Mouse (Mus musculus) monocyte, adult 2 months (primary cell): ENCODE results near the gene Vamp1.

ENCODE experiments used
- DNase-seq, 2 experiments: peaks; one replicate each; pipeline ENCODE4 v3.0.0; 2022; ENCODE audit warnings: low spot score in 2 of 2, low read depth in 1 of 2

Gene Vamp1

DNA sequence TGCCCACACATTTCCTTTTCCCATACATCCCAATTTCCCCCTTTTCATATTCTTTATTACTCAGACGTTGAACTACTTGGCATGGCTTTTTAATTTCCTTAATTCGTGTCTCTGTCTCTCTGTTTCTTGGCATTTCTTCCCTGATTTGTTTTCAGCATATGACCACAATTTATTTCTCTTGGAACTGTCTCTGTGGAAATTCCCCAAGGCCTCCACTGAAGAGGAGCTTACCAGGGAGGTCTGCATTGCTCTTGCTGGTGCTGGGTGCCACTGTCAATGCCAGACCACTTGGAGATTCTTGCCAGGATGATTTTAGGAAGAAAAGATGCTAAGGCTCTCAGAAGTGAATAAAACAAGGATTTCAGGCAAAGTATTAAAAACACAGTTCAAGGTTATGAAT is 2.7 kb upstream of the Vamp1 start:
- DNase-seq: no peak

DNA sequence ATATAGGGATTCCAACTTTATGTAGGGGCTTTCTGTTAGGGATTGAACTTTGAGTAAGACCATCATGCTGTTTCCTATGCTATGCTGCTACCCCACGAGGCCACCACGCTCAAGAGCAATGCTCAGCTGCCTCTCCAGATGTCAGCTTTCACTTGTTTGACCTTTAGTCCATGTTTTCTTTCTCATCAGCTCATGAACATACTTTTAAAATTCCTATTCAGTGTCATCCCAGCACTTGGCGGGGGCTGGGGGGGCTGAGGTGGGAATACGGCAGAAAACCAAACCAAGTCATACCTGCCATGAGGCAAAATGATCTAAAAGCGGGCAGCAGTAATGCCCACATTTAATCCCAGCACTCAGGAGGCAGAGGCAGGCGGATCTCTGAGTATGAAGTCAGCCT is 2.2 kb upstream of the Vamp1 start:
- DNase-seq: no peak

DNA sequence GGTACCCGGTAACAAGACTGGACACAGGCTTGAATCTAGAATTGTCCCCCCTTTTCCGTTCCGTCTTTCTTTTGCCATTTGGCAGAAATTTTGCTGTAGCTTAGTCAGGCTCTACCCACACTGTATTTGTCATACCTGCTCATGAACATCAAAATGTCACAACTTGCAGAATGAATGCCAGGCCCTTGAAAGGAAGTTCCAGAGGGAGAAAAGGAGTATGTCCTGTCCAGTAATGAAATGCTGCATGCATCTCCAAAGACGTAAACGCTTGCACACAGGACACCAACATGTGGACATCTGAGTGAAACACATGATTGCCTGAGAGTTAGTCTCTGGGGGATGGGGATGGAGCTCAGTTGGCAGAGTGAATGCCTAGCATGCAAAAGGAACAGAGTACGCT is 1.6 kb upstream of the Vamp1 start:
- DNase-seq: no peak

DNA sequence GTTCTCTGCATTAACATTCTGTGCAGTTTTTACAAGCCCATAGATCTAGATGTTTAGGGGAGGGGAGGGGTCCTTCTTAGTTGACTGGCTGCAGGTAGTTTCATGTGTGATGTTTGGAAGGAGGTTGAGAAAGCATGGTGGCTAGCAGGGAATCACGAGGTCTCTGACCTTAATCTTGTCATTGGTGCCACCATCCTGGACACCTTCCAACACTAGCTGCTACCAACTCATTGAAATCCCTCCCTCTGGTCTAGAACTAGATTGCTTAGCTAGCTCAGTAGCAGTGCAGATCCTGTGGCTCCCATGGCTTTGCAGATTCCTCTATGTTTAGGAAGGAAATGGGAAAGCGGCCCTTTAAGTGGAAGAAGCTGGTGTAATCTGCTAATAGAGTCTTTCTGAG is 1.5 kb downstream of the Vamp1 start:
- DNase-seq: no peak

DNA sequence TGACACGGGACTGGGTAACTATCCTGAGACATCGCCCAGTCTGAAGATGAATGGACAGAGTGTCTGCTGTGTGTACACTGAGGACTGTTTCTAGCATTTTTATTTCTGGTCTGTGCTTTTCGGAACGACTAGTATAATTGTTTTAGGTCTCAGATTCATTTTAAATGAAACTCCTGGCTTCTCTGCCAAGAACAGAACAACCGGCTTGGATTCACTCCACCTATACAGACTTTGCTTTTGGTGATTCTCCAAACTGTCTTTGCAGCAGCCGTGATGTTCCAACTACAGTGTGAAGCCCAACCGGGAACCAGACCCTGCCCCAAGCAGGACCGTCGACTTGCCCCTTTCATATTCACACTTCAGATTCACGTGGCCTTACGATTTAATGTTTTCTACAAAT is 2.5 kb downstream of the Vamp1 start:
- DNase-seq: no peak

DNA sequence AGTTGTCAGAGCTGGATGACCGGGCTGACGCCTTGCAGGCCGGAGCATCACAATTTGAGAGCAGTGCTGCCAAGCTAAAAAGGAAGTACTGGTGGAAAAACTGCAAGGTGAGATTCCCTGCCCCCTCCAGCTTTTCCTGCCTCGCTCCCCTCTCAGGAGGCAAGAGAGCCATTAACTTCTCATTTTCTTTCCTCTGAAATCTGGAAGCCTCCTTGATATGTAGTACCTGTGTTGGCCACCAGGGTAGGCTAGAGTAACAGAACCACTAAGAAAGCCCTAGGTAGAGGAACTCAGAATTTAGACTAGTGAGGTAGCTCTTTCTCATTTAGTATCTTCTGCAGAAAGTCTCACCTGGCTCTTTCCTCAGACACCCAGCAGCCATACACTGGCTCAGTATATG is 3.6 kb downstream of the Vamp1 start:
- peak; percentile 42 to 60 for DNase-seq

DNA sequence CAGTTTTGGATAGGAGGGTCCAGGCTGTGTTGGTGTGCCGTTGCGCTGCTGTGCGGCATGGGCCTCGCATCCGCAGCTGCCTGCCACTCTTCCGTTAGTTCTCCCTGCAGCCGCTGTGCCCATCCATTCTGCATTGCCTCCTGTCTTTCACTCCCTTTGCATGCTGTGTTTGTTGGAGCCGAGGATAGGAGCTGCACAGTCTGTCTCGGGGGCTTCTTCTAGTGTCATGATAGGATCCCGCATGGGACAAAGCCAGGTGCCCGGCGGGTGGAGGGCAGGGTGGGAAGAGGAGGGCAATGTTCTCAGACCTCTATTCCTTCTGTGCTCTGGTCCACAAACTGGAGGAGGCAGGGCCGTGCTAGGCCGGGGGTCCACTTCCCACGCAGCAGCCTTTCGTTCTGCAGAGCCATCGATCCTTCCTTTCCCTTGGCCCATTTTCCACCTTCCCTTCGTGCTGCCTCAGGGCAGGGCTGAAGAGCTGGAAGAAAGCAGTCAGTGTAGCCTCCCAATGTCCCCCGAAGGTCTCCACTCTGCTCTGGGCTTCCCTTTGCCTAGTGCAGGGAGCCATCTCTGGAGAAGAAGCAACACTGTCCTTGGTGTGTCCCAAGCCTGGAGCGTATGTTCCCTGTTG is 5.9 kb downstream of the Vamp1 start:
- DNase-seq: no peak

DNA sequence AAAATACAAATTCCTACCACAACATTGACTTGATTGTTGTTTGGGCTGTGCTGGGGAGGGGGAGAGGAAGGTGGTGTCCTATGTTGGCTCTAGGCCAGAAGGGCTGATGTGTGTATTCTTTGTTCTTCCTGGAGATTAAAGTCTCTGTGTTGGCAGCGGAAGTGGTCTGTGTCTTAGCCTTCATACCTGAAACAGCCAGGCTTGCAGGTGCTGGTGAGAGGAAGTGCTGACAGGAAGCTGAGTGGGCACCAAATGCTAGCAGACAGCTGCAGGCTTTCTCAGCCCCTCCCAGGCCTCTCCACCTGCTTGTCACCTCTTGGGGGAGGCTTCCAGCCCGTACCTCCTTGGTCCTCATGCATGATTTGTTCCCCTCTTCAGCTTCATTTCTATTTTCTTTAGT is 6.8 kb downstream of the Vamp1 start:
- no peak for DNase-seq

DNA sequence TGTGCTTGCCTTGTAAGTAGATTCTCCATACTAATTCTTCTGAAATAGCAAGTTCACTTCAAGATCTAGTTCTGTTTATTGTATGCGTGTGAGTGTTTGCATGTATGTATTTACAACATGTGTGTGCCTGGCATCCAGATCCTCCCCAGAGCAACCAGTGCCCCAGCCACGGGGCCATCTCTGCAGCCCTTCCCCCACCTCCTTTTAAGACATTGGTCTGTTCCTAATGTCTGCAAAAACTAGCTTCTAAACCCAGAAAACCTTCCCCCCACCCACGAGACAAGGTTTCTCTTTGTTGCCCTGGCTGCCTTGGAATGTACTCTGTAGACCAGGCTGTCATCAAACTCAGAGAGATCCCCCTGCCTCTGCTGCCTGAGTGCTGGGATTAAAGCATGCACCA is 7.2 kb downstream of the Vamp1 start:
- no peak for DNase-seq

DNA sequence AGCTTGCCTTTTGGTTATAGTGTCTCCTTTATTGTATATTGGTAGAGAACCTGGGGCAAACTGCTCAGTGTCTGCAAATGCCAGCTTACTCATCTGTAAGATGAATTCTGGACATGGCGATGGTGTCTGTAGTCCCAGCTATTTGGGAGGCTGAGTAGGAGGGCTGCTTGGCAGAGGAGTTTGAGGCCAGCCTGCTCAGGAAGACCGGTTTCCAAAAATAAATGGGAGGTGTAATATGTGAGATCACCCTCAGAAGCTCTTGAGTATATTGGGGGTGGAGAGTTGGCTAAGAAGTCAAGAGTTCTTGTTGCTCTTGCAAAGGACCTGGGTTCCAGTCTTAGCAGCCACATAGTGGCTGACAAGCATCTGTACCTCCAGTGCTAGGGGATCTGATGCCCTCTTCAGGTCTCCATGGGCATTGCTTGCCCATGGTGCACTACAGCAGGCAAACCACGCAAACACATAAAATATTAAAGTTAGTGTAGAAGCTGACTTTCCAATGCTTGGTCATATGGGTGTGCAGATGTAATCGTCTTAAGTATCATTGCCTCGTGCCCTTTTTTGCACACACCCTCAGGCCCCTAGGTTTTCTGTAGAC is 10.3 kb downstream of the Vamp1 start:
- DNase-seq: no peak

DNA sequence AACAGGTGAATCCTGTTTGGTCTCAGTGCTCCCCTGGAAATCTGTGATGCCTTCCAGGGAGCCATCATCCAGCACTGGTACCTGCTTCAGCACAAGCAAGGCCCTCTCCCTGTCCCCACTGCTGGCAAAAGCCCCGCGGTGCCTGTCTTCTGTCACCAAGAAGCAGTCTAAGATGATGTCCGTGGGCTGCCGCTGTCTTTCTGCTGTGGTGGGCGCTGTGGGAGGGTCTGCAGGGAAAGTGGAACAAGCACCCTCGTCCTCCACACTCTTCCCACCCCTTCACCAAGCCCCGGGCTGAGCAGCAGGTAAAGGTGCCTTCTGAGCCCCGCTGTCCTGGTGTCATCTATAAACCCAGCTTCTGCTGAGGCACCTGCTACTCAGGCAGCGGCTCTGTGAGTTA is 15.2 kb downstream of the Vamp1 start:
- no peak for DNase-seq

DNA sequence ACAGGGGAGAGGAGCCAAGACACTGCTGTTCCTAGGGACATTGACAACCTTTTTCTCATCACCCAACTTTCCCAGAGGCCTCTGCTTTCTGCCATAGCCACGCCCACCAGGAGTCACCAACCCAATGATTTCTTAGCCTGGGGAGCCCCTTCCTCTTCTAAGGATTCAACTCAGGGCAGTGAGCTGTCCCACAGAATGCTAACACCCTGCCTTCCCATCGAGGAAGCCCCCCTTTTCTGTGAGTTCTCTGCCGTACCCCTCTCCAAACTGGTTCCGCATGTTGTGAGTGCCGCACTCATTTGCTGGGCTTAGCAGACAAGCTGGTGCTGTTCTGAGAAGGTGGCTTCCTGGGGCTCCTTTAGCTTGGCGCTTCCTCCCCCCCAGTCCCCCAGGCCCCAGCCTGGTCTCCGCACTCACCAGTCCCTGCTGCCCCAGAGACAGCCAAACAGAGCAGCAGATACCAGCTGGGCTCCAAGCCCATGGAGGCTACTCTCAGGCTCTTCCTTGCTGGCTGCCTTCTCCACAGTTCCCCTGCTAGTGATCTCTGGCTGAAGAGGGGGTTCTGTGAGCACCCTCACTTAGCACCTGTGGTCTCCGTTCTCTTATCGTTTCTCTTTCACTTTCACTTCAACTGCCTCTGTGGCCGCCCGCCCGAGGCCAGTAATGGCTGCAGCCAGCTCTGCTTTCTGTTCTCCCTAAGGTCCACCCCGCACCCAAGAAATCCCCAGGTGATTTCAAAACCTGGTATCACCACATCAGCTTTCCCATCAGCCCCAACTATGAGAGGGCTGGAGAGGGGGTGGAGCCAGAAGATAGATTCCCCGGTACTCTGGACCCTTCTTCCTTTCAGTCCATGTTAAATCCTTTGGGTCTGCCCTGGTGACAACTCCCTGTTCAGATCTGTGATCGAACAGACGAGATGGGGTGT is 16.0 kb downstream of the Vamp1 start, which contains the start of gene Tapbpl:
Tapbpl (minus strand) TSS at position 744 of the 928 bp plus-strand sequence.
- DNase-seq: peak in 1 of 2 experiments; percentile 39

DNA sequence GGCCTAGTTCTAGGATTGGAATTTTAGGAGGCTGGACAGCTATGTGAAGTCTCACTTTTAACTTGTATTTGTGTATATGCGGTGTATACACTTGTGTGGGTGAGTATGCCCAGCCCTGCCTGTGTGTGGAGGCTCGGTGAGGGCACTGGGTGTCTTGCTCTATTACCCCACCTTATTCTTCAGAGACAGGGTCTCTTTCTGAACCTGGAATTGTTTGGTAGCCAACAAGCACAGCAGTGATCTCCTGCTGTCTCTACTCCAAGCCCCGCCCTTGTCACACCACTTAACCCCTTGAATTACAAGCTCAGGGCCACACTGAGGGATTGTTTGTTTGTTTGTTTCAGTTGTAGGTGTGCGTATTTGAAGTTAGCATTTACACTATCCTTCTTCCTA is 16.7 kb downstream of the Vamp1 start:
- DNase-seq: no peak

DNA sequence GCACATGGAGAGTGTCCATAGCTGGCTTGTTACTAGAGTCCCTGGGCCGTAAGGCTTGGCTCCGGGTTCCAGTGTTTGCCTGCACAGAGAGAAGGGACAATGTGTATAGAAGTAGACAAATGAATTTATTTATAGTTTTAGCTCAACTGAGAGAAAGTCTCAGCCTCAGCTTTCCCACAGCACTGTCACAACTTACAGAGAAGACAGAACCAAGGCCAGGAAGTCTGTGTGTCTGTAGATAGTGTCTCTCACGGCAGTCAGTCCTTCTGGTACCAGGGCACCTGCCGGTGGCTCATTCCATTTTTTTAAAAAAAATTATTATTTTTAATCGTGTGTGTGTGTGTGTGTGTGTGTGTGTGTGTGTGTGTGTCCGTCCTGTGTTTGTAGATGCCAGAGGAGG is 17.2 kb downstream of the Vamp1 start:
- no peak for DNase-seq

DNA sequence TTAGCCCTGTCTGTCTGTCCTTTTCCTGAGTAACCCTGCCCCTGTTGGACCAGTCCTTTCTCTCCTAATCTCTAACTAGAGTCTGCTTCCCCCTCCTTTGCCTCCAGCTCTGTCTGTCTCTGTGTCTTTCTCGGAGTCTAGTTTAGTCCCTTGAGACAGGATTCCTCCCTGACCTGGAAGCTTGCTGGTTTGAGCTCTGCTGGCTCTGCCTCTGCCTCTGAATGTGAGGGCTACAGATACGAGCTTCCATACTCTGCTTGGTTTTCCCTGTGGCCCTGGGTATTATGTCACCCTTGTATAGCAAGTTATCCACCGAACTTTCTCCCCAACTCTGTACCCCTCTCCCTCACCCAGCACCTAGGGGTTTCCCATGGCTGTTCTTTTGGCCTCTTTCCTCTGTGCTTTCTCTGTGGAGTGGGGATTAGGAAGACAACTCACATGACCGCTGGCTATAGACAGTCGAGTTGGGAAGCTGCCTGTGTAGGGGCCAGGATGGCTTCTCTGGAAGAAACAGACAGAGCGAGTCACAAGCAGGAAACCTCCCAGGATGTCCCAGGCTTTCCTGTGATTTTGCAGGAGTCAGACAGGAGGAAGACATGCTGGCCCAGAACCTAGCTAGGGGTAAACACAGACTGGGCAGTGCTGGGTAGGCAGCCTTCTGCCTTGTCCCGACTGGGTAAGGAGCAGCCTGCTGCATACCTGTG is 18.6 kb downstream of the Vamp1 start:
- DNase-seq: no peak

DNA sequence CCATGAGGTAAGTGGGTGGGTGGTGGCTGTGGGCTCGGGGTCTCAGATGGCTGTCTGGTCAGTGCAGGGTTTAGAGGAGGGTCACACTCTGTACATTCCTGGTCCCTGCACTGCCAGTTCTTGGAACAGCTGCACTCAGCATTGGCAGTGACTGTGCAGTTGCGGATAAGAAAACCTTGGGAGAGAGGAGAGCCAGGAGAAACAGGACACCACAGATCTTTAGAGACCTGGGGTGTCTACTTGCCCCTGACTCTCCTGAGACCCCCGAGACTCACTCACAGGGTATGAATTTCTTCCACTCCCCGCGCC is 19.1 kb downstream of the Vamp1 start:
- DNase-seq: no peak

DNA sequence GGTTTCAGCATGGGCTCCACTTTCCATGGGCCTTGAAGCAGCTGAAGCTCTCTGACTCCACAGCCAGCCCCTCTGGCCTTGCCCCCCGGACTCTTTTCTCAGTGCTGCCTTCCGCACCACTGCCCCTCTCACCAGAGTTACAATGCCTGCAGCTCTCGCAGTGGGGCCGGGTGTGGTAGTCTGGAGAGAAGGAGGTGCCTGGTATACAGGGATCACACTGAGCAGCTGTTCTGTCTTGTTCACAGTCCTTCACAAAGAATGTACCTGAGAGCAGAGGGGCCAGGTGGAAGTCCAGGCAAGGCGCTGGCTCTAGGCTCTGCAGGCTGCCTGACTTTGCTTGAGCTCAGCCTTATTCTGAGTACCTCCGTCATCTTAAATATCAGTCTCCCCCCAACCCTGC is 21.0 kb downstream of the Vamp1 start:
- no peak for DNase-seq

DNA sequence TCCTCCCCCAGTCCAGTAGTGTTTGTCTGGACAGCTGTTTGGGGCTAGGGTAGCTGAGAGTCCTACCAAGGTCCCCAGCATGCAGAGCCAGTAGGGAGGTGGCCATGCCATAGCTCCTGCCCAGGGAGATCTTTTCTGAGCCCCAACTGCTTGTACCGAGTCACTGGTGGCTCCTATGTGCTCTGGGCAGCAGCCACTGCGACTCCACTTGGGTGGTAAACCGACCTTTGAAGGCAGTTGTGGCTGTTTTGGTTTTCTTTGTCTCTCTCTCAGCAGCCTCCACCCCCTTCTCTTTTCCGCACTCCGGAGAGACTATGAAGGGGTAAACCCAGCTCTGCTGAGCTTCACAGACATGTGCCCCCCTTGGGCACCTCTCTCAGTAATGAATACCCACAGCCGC is 21.4 kb downstream of the Vamp1 start, which contains the start of gene Cd27:
Cd27 (minus strand) TSS at position 229 of the 400 bp plus-strand sequence.
- no peak for DNase-seq

DNA sequence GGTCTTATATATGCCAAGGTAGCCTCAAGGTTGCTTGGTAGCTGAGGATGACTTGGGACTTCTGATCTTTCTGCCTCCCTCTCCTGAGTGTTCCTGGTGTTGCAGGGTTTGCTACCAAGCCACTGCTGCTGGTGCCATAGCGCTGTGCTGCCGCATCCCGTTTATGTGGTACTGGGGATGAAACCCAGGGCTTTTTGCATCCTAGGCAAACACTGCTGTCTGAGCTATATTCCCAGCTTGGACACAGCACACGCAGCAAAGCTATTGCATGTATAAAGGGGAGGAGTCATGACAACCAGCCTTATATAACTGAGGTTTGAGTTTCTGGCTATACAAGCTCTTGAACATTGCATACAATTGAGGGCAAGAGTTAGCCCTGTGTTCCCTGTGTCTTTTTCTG is 22.1 kb downstream of the Vamp1 start:
- DNase-seq: no peak

DNA sequence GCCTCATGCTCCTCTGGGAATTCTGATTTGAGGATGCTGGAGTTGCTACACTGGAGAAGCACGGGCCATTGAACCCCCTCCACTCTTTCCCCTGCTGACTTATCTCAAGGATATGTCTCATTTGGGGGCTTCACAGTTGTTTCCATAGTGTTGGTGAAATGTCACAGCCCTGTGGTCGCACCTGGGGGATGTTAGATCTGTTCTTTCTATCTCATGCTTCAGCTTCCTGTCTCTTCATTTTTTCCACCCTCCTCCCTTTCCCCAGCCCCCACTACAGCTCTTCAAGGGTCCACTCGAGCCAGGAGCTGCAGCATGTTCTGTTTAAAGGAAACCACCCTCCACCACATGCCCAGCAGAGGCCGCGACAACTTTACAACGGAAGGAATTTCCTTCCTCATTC is 23.0 kb downstream of the Vamp1 start:
- no peak for DNase-seq

DNA sequence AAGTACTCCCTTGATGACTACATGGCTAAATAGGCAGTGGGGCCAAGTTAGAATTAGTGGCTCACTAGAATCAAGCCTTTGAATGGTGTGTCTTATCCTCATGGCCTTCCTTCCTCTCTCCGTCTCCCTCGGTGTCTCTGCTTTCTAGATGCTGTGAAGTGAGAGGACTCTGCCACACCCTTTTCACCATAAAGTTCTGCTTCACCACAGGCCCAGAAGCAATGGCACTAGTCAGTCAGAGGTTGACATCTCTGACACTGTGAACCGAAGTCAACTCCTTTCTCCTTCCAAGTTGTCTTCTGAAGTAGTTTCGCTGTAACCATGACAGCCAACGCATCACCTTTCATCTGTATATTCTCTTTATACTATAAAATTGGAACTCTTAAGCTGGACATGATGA is 24.2 kb downstream of the Vamp1 start:
- DNase-seq: no peak

DNA sequence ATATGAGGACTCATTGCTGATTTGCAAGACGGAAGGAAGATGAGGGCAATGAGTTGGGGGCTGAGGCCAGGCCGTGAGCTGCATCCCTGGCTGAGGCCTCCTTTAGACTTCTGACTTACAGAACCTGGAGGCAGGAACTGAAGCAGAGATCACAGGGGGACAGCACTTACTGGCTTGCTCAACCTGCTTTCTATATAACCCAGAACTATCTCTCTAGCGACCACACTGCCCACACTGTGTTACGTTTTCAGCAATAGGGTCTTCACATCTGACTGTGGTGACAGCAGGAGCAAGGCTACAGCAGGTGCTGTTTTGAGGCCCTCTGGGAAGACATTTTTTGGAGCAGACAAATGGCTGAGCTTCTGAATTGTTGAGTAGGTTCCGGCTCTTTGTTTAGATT is 25.3 kb downstream of the Vamp1 start:
- DNase-seq: no peak
